Mouse (Mus musculus) frontal cortex, postnatal 25 days (tissue): Measurements from ENCODE around the gene Eea1.
"Not testable (repeated sequence)": the region's sequence is repeated elsewhere in the genome, so short reads cannot be mapped to it uniquely, and the experiment has no call there.

ENCODE experiments used
- DNase-seq, 2 experiments: peaks; one replicate each; pipeline ENCODE4 v3.0.0; 2022; ENCODE audit warnings: low spot score in 2 of 2

Eea1 gene

DNA sequence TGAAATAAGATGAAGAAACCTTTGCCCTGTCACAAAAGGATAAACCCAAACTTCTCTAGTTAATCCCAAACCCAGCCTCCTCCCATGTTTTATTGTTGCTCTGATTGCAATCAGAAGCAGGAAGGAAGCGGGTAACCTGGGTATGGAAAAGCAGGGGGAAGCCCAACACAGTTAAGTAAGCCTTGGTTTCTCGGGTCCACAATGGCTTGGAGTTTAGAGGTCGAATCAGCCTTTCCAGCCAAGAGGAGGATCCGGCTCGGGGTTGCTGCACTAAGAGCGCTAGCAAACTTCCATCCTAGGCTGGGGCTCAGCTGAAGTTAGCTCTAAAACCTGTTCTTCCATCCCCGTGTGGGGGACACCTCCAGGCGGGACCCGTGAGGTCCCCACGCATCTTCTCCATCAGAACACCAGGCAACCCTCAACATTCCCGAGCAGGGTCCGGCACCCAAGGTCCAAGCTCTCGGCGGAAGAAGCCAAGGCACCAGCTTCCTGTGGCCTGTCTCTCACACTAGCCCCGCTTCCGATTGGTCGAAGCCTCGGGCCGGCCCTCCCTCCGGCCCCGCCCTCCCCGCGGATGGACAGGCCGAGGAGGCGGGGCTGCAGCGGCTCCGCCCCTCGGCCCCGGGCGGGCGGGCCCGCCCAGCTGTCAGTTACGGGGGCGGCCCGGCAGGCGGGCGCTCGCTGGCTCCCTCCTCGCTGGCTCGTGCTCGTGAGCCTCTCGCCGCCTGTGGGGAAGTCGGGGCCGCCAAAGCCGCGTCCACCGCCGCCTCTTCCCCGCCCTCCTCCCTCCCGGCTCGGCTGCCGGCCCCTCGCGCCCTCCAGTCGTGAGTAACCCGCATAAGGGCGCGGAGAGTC, at the start of gene Eea1:
Gene Eea1, plus strand, starts transcription at position 605 of the 855 bp plus-strand sequence.
- peak; percentile 68 to 86 for DNase-seq

DNA sequence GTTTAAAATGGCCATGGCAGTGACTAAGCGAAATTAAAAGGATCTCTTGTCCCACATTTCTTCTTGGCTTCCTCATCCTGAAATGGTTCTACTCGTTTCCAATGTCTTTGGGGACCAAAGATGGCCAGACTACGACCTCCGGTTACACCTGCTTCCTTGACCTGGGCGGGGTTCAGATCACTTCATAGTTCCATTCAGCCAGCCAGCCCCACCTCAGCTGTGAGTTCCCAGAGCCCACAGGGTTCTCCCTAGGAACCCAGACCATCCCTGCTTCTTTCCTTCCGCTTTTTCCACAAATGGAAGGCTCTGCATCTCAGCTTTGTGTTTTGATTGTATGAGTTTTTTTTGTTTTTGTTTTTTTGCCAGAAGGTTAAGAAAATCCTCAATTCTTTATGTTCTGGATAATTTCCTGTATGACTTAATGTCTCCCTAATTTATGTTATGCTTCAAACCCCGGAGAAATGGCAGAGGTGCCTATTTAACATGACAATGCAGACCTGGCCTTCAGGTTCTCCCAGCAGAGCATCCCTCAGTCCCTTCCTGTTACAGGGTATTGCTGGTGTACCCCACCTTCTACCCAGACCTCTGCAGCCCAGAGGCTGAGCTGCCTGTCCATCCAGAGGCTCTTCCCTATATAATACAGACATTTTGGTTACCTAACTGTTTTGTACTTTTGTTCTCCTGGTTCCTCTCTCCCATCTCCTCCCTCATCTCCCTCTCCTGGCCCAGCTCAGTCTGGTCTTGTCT, 49.1 kb upstream of the Eea1 start:
- DNase-seq: no peak

DNA sequence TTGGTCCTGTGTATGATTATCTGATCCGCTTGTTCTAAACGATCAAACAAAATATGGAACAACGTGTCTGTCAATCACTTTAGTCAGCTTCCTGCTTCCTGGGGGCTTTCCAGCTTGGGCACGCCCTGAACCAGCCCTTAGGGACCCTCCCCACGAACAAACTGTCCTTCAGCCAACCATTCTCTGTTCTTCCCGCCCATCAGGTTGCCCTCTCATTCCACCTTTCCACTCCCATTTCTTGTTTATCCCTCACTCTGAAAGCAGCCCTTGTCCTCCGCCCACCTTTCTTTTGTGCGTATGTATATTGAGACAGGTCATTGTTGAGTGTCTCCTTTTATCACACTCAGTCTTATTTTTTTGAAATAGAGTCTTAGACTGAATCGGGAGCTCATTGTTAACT, 48.3 kb upstream of the Eea1 start:
- no peak for DNase-seq

DNA sequence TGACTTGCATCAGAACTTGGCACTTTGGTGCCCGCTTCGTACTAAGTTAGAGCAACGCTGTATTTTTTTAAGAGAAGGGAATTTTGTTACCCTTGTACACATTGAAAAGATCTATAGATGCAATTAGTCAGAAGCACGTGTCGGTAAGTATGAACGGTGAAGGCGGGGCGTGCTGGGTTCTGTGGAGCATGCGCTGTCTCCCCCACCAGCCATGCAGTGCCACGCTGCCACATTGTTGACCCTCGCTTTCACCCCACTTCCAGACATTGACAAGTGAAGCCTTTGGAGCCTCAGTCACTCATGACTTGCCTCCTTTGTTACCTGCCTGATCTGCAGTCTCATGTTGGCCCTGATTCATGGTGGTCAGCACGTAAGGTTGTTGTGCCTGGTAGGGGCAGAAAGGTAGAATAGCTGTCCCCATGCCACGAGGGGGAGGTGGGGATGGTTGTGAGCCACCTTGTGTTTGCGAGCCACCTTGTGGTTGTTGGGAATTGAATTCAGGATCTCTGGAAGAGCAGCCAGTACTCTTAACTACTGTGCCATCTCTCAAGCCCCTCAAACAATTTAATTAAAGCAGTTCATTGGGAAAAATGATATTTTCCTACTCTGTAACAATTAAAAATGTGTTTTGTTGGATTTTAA, 47.0 kb upstream of the Eea1 start:
- DNase-seq: no peak

DNA sequence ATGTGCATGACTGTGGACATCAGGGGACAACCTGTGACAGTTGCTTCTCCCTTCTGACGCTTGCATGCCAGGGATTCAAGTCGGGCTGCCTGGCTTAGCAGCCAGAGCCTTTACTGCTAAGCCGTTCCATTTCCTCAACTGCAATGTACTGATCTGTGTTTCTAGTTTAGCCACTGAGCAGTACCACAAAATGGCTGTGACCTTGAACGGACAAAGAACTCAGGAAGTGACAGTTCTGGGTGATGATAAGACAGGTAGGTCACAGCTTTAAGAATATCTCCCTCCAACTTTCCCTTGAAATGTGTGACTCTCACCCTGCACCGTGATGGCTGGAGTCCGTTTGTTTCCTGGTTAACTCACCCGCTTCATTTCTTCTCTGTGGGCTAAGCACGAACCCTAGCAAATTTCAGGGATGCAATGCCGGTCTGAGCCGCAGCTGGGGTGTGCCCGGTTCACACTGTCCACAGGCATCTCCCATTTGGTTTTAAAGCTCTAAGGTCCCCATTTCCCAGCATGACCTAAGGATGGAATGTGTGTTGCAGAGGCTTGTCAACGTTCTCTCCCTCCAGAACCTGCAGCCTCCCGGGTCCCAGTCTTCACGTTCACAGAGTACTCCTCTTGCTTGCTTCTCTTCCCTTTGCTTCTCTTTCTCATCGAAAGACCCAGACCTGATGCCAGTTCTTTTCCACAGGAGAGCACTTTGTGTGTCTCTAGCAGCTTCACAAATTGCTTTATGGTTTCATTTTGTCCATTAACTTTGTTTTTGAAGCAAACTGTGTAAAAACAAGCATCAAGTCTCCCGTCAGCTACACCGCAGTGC, 46.2 kb upstream of the Eea1 start:
- DNase-seq: peak; percentile 10 to 13

DNA sequence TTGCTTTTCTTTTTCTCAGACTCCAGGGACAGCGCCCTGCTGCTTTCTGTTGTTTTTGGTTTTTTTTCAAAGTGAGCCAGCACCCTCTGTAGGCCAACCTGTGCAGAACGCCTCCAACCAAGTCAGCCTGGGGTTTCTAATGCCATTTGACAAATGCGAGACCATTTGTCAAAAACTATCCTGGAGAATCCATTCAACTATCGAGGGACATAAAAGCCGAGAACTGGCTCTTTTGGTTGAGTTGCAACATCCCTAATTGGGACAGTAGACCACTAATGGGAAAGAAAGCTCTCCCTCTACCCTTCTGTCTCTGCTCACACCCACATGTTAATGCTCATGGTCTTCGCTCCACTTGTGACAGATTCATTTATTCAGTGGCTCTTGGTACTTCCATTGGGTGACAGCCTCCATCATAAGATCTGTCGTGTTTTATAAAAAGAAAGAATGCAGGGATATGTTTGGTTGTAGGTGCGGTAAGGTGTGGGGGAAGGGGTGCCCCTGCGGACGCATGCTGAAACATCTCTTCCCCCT, 45.5 kb upstream of the Eea1 start:
- peak; percentile 44 to 68 for DNase-seq

DNA sequence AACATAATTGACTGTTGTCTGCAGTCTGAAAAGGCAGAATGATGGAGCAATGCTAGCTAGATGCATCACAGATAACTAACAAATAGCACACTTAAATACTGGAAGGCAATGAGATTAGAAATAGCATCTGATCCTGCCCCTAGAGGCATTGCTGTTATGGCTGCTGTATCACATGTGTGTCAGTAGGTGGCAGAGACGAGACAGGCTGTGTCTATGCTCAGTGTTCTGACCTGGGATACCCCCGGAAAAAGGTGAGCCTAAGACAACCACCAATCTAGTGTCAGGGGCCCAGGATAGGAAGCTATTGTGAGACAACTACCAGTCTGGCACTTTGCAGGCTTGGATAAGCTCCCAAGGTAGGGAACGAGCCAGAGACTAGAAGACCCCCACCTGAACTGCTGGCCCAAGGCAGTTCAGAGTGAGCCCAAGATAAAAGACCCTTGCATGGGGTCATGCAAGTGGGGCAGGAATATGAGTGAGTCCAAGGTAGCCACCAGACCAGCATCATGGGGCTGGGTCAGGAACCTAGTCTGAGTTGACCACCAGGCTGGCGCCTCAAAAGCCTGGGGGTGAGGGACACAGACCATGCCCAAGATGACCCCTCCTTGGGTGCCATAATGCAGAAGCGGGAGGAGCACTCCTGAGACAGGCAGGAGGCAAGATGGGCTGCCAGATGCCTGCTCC, 41.8 kb upstream of the Eea1 start:
- DNase-seq: no peak

DNA sequence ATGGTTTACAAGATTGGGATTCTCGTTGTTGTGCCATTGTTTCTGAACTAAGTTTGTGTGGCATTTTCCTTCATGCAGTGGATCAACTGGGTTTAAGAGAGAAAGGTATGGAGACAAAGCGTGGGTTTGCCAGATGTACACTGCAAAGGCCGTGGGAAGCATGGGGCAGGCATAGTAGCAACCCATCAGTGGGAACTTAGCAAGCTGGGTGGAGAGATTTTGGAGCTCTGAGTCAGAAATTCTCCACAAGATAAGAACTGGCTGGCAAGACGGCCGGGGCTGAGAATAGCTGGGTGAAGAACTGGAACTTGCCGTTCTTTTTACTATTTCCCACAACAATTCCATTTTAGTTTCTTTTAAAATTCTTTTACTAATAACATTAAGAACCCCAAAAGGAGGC, 35.8 kb upstream of the Eea1 start:
- no peak for DNase-seq

DNA sequence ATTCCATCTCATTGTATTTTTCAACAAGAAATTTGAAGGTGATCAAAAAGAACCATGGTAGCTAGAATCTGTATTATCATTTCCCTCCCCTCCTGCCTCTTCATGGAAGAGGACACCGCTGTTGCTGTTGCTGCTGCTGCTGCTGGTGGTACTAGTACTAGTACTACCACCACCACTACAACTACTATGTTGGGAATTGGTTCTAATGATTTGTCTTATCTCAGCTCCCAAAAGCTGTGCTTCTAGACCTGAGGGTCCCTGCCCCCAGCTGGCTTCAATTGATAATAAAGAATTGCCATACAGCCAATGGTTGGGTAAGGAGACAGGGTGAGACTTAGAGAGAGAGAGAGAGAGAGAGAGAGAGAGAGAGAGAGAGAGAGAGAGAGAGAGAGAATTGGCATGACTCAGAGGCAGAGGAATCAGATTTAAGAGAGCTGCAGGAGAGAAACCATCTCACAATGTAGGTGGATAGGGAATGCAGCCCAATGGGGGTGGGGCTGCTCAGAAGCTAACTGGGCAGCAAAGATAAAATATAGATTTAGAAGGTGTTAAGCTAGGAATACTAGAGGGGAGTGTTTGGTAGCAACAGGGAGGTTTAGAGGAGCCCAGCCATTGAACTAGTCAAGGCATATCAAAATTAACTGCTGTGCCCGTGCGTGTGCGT, 31.1 kb upstream of the Eea1 start:
- no peak for DNase-seq

DNA sequence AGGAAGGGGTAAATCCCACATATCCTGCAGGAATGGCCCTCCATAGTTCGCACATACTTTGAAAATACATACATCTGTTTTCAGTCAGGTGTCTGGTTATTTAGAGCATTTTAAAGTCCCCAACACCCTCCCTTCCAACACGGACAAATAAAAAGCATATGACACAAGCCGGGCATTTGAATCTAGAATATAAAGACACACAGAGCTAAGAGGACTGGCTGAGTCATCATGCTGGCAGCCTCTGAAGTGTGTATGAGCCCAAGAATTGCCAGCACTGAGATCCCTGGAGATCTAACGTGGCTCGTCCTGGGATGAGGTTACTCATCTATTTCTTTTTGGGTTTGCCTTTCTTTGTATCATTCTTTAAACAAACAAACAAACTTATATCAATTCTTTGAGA, 29.4 kb upstream of the Eea1 start:
- DNase-seq: no peak

DNA sequence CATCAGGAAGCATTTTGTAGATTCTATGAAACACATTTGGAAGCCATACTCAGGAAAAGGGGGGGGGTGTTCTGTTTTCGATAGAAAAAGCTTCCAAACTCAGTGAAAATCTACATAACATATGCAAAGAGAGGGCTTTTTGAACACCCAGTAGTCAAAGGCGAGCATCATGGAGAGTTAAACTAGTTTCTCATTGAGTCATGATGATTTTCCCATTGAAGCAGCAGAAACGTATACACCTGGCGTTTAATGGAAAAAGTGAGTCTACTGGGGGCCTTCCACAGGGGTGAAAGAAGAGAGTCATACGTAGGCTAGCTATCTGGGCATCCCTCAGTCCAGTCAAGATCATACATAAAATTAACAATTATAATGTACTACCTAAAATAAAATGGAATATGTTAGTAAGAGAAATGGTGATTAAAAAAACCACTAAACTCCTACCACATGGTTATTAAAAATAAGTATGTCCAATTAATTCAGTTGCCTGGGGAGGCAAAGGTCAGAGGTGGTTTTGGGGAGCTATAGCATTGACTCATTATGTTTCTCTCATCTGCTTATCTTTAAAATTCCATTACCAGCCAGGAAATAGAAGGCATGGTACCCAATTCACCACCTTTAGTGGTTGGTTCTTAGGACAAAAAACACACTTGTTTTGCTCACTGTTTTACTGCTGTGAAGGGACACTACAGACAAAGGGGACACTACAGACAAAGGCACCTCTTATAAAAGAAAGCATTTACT, 25.8 kb upstream of the Eea1 start:
- no peak for DNase-seq

DNA sequence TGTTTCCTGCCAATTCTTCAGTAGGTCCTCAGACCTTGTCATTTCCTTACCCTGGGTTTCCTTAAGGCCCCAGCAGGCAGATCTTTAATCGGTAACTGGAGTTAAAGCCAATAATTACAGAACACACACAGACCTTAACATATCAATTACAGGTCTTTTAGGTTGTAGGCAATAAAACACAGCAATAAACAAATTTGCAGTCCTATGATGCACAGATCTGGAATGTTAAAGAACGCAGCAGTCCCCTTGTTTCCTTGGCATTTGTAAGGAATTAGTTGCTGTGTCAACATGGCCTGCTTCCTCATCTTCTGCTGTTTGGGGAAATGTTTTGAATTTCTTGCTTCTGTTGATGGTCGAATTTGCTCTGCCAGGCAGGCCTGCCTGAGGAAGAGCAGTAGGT, 21.7 kb upstream of the Eea1 start:
- no peak for DNase-seq

DNA sequence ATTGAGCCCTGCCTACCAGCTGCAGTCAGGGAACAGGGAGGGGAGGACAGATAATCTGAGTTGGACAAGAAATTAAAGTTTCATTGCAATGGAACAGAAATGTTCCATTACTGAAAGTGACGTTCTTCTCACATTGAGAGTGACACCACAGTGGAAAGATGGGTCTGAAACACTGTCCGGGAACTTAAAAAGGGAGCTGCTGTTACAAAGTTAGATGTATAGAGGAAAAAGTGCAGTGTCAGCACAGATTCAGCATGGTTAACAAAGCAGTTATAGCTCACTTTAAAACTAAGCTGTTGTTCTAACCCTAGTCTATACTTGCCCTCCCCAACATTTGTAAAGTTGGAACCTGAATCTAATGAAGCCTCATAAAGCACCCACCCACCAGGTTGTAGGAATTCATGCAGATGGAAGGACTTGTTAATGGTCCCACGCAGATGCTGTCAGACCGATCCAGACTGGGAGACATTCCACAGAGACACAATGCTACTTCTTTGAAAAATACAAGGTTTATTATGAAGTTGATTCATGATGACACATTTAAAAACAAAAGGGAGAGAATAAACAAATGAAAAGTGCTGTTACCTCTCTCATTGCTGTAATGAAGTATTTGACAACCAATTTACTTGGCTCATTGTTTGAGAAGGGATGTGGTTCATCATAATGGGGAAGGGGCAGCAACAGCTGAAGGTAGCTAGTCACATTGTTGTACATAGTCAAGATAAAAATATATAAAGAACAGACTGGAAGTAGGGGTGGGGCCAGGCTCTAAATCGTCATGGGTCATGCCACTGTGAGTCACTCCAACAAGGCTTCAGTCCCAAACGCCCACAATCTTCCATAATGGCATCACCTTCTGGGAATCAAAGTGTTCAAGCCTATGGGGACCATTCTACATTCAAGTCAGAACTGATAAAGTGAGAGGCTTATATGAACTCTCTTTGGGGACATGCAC, 16.9 kb upstream of the Eea1 start:
- DNase-seq: no peak

DNA sequence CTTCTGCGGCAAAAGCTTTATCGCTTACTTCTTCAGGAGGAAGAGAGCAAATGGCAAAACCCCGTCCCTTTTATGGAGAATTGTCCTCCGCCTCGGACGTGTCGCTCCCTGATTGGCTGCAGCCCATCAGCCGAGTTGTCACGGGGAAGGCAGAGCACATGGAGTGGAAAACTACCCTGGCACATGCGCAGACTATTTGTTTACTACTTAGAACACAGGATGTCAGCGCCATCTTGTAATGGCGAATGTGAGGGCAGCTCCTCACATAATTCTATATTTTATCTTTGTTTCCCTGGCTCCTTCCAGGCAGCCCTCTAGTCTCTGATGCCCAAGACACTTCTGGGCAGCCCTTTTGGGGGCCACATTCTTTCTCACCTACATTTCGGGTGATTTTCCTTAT, 6.8 kb upstream of the Eea1 start:
- not testable (repeated sequence) for DNase-seq

DNA sequence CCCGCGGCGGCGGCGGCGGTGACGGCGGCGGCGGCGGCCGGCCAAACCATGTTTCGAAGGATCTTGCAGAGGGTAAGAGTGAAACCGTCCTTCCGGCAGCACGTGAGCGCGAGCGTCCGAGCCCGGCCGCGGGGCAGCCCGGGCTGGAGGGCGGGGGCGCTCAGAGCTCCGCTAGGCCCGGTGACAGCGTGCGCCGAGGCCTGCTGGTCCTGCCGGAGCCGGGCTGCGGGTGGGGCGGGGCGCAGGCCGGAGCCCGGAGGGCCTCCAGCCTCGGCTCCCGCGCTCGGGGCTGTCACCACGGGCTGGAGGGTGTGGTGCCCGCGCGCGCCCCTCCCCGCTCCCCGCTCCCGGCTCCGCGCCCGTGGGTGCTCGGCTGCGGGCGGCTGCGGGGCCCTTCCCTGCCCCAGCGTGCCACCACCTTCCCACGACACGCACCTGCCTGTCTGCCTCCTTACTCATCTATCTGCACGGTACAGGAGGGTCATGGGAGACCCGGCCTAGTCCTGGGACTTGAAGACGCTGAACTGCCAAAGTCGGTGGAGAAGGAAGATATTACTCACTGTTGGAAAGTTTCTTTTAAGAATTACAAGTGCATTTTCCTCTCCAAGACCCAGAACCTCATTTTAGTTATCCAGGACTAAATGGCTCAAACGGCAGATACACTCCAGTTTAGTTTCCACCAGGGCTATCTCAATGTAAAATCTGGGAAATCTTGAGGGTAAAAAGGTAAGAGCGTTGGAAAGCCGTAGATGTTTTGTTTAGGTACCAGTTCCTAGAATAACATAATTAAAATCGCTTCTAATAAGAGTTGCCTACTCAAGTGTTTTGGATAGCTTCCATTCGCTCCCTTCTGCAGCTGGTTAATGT, 684 bp downstream of the Eea1 start:
- no peak for DNase-seq

DNA sequence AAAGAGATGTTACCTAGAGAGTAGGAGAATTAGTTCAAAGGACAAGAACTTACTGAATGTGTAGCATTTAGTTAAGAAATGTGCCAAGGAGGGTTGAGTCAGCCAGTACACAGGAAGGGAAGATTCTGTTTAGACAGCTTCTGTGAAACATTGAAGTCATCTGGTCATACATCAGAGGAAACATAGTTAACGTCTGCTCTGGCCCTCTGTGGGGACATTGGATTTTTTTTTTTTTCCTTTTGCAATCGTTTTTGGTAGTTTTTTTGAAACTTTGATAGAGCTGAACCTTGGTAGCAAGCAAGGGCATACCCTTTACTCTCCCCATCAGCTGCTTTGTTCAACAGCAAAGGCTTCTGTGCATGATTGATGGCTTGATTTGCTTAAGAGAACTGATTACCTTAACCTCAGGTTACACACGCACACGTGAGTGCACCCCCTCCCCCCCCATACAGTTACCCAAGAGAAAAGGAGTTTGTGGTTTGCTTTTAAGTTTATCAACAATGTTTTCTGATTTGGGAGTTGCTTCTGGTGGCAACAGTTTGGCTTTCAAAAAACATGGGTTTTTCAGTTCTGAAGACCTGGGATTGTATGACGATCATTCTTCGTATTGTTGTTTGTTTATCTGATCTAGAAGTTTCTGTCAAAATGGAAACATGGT, 1.4 kb downstream of the Eea1 start:
- DNase-seq: no peak

DNA sequence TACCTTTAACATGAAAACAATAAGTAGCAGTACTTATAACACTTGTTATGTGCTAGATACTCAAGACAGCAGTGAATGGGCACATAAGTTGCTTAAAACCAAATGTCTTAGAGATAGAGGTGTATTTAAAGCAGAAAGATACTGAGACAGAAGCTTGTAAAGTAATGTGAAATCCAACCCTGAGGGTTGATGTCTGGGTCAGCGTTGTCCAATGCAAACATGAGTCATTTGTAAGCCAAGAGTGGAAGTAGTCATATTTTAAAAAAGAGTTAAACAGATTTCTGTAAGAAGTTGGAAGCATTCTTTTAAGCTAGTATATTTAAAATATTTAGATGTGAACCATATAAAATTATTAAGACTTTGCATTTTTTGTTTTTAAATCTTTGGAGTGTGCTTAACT, 4.6 kb downstream of the Eea1 start:
- DNase-seq: no peak
